Mouse (Mus musculus) ovary, postnatal 14 days (tissue): Measurements from ENCODE around the gene Tiparp.

Source experiments
- DNase-seq: peaks from one replicate; pipeline ENCODE4 v3.0.0; 2022; ENCODE audit warnings: low spot score

Tiparp gene

GRCm38 (mm10) chr3:65584329-65584728 lies 56.1 kb downstream of the Tiparp start:
- DNase-seq, result no peak

- no peak for DNase-seq
Measured at GRCm38 (mm10) chr3:65585291-65585690, 57.1 kb downstream of the Tiparp start.

- no peak for DNase-seq
Measured at GRCm38 (mm10) chr3:65585823-65586482, 57.7 kb downstream of the Tiparp start.

GRCm38 (mm10) chr3:65586483-65586905 lies 58.3 kb downstream of the Tiparp start:
- DNase-seq, result peak; percentile 15

- no peak for DNase-seq
Measured at GRCm38 (mm10) chr3:65586966-65587365, 58.8 kb downstream of the Tiparp start.

- no peak for DNase-seq
Measured at GRCm38 (mm10) chr3:65588424-65588823, 60.2 kb downstream of the Tiparp start.

- DNase-seq, result no peak
Measured at GRCm38 (mm10) chr3:65592850-65593249, 64.6 kb downstream of the Tiparp start.

GRCm38 (mm10) chr3:65594493-65594892 lies 66.3 kb downstream of the Tiparp start:
- no peak for DNase-seq

GRCm38 (mm10) chr3:65595196-65595595 lies 67.0 kb downstream of the Tiparp start:
- DNase-seq, result no peak

- no peak for DNase-seq
Measured at GRCm38 (mm10) chr3:65598071-65598830, 70.0 kb downstream of the Tiparp start.

GRCm38 (mm10) chr3:65599151-65599550 lies 70.9 kb downstream of the Tiparp start:
- no peak for DNase-seq

- DNase-seq, result no peak
Measured at GRCm38 (mm10) chr3:65601291-65602050, 73.3 kb downstream of the Tiparp start.

GRCm38 (mm10) chr3:65603392-65604055 lies 75.3 kb downstream of the Tiparp start:
- no peak for DNase-seq
